Mouse (Mus musculus): ENCODE data around the gene Lsm12.
A peak's percentile ranks its signal among the peaks of the same experiment; 100 is the strongest.

The Lsm12 gene

DNA sequence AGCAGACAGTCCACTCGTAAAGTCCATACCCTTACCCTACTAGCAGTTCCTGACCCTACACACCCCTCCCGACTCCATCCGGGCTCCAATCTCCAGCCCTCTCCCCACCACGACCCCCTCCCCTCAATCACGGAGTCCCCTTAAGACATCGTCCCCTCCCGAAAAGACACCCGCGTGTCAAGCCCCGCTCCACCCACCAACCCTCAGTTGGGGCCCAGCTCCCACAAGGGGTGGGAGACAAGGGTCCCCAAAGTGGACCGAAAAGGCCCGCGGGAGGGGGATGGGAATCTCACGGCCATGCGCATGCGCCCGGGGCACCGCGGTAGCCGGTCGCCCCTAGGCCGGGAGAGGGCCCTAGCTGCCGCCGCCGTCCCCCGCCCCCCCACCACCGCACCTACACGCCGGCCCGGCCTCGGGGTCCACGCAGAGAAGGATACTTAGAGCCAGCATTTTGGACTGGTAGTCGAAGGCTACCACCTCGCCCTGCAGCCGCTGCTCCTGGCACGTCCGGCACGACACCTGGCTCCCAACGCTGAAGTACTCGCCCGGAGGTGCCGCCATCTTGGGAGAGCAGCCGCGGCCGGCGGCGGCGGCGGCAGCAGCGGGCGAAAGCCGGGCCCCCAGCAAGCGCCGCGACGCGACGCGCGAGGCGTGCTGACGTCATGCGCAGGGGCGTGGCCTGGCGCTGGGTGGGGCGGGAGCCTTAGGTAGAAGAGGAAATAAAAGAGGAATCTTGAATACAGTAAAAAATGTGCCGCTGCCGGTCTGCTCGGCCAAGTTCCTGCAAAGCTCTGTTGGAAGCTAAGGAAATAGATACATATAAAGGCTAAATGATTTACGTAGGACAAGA lies at the start of gene Lsm12:
Gene Lsm12 (minus strand): TSS at position 651 of the 850 bp plus-strand sequence.
- peak; percentile 93 to 94 for DNase-seq

- peak; percentile 94 to 96 for DNase-seq
Measured at GRCm38 (mm10) chr11:102230006-102230741, 45.1 kb upstream of the Lsm12 start, which contains the start of gene Hdac5. Gene Hdac5, minus strand, starts transcription at chr11:102230166.

DNA sequence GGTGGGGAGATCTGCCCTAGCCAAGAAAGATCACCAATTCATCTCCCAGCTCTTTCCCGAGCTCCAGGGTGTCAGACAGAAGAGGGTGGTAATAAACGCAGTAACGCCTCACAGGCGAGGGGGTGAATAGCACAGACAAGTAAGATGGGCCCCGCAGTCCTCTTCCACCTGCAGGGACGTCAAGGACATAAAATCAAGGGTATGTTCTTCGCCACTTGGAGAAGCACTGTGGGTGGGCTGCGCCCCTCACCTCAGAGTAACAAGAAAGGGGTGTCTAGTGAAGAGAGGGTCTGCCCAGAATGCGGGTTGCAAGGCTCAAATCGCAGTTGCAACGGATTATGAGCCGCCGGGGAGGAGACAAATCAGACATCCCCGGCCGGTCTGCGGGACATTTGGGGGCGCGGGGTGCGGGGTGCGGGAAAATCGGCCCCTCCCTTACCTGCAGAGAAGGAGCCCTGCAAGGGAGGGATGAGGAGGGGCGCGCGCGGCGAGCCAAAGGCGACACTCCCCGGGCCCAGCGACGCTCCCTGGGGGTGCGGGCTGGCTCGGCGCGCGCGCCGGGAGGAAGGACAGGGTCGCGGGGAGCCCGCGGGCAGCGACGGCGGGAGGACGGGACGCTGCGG lies 44.3 kb upstream of the Lsm12 start:
- peak in 1 of 2 experiments; percentile 34 for DNase-seq

DNA sequence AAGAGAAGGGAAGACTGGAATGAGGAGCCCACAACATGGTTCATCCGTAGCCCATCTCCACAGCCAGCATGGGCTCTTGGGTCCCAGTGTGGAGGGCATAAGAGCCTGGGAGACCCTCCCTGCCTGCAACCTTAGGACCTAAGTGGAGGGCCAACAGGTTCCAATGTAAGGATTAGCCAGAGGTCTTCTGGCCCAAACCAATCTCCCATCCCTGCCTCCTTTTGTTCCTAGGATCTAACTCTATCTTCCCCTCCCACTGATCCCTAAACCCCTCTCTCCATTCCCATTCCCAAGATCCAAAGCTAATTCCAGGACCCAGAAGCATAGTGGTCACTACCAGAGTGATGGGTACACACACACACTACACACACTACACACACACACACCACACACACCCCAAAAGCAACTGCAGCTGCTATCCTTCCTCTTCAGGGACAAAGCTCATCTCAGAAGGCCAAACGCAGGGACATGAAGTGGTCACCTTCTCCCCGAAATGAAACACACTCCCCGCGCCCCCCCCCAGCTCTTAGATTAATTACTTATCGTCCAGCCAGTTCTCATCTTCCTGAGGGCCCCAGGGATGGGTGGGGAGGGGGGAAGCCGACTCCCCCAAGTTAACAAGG lies 43.7 kb upstream of the Lsm12 start:
- no peak for DNase-seq

DNA sequence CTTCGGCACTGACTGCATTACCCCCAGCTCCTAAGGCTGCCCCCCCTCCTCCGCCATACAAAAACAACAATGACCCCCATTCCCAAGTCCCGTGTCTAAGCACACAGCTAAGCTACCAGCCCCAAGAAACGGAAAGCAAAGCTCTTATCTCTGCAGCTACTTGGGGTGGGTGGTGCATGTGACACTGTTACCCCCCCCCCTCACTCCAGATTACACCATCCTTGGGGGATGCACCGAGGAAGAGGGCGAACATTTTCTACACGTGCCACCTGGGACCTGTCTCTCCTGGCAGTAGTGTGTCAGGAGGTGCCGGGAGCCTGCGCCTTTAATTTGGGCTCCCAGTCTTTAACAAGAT lies 43.1 kb upstream of the Lsm12 start:
- DNase-seq = no peak

DNA sequence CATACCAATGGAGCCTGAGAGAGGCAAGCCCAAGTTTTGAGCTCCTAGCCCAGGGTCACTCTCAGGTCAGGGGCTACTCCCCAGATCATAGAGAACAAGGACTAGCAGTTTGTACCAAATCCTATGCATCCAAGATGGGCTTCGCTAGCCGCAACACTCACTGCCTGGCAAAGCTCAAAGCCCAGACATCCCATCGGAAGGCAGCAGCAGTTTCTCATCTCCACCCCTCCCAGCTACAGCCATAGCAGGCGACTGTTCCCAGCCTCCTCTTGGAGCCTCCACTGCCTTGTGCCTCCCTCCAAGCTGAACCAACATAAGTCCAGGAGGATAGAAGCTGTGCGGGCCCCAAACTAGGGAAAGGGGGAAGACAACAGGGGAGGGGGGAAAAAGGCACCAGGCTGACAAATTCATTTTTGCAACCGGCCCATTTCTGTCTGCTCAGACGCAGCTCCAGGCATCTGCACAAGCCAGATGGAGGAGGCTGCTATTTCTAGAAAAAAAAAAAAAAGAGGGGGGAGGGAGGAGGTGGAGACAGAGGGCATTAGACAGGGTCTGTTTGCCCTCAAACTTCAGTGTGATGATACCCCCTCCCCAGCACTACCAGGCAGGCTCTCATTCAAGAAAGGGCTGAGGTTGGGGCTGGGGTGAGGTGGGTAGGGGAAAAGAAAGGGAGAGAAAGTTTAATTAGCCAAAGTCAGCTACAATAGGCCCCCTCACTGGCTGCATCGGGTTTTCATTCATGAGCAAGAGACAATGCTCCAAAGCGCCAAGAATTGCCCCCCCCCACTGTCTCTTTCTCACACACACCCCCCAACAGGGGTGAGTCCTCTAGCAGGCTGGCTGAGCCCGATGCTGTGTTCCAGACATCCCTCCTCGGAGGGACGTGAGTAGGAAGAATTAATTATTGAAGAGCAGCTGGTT lies 42.4 kb upstream of the Lsm12 start:
- no peak for DNase-seq

- no peak for DNase-seq
Measured at GRCm38 (mm10) chr11:102226067-102226978, 41.2 kb upstream of the Lsm12 start.

- DNase-seq = no peak
Measured at GRCm38 (mm10) chr11:102225221-102225620, 40.1 kb upstream of the Lsm12 start.

- DNase-seq = no peak
Measured at GRCm38 (mm10) chr11:102224686-102225085, 39.6 kb upstream of the Lsm12 start.

- peak; percentile 62 to 68 for DNase-seq
Measured at GRCm38 (mm10) chr11:102223166-102223565, 38.1 kb upstream of the Lsm12 start.

DNA sequence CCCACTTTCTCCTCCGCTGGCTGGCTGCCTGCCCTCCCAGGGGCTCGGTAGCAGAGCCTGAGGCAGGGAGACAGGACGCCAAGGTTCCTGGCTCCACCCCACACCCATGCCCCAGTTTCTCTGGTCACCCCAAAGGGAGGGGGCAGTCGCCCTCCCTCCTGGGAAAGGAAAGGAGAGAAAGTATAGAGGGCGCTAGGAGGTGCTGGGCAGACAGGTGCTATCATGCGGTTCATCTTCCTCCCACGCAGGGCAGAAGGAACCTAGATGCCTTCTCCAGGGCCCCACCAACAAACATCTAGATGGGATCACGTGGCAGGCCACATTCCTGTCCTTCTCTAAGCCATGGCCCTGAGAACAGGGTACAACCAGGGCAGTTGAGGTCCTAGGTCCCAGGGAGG lies 36.9 kb upstream of the Lsm12 start:
- DNase-seq = no peak

- no peak for DNase-seq
Measured at GRCm38 (mm10) chr11:102221243-102221953, 36.3 kb upstream of the Lsm12 start.

- DNase-seq = no peak
Measured at GRCm38 (mm10) chr11:102220451-102220850, 35.4 kb upstream of the Lsm12 start.

- DNase-seq = no peak
Measured at GRCm38 (mm10) chr11:102219994-102220346, 34.9 kb upstream of the Lsm12 start.

DNA sequence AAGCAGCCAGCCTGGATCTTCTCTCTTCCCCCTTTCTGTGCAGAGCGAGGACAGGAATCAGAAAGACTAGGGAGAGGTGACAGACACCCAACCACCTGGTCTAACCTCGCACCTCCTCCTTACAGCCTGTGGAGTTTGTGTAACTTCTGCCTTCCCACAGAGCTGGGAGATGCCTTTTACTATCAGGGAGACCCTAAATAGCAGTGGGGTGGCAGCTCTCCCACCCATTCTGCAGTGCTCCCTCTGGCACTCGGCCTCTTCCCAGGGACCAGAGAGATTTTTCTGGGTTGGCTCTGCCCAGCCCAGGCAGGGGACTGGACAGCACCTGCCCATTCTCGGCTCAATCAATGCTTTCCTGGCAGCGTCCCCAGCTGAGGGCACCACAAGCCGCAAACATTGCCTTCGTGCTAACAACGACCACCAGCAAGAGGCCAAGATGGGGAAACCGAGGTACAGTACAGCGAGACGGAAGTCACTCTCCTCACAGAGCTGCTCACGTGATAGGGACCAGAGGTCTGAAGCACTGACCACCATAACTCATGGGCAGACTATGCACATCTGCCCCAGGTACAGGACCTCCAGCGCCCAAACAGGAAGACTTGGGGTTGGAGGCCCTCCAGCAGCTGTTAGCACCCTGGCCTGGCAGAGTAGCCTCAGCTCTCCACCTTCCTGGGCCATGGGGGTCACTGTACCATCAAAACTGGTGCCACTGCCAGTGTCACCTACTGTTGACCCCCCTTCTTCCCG lies 34.3 kb upstream of the Lsm12 start:
- no peak for DNase-seq

DNA sequence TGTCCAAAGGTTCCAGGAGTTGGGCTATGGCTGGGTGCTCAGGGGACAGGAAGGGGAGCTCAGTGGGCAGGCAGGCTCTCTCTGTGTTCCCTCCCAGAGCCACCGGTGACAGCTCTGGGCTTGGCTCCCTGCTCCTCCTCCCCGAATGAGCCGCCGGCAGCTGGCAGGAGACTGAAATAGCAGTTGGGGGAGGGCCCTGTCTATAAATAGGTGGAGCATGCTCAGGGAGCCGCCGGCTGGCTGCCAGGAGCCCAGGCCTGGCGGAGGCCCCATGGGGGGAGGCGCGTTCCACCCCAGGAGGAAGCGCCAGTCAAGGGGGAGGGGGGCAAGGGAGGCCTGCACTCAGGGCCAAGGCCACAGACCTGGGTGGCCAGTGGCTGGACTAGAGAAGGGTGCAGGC lies 33.7 kb upstream of the Lsm12 start:
- DNase-seq = peak; percentile 84 to 87

GRCm38 (mm10) chr11:102217876-102218430 lies 32.9 kb upstream of the Lsm12 start:
- no peak for DNase-seq

DNA sequence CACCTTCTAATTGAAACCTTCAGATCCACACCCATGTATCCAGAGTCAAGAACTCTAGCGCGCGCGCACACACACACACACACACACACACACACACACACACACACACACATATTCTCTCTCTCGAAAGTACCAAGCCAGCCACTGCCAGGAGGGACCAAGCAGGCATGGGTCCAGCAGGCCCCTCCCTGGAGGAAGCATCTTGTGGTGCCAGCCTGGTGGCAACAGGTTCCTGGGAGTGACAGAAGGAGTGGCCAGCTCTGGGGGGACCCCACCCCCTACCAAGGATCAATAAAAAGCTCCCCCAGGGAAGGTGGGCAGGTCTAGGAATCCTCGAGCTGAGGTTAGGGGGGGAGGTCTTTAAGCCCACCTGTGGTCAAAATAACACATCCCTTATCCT lies 32.3 kb upstream of the Lsm12 start:
- DNase-seq = no peak

- no peak for DNase-seq
Measured at GRCm38 (mm10) chr11:102216886-102217240, 31.8 kb upstream of the Lsm12 start.

Measured in thymus, adult 18-20 months (tissue).